Mouse (Mus musculus) heart, embryonic 14.5 days (tissue): ENCODE results near the gene Wdtc1. TPM values are rescaled to one million over a fixed set of nuclear protein-coding genes. Genes with fewer than 3 reads are reported as not detected.
A peak's percentile ranks its signal among the peaks of the same experiment; 100 is the strongest.

Experiments
- ATAC-seq: fragments of 200-750 bp; cut with Nextera tagmentation; 2 replicates; pipeline ENCODE4 v1.8.0; 2017; ENCODE audit warnings: low read depth, moderate TSS enrichment; ENCODE audit not compliant: insufficient number of reproducible peaks, insufficient read depth, low FRiP score
- H3K27ac ChIP-seq, 2 experiments: fragments of 200-500 bp in 1 of 2; fragments of 300-500 bp in 1 of 2; sonication (generic) in 1 of 2; replicated peaks in 1 of 2; 2 replicates each; pipeline ENCODE4 v1.5.1; 2012 to 2014; ENCODE audit warnings: low read depth in 2 of 2, low read length in 2 of 2, control low read depth in 1 of 2, mild to moderate bottlenecking in 1 of 2, mixed read lengths in 1 of 2; ENCODE audit not compliant: control insufficient read depth in 1 of 2, insufficient read depth in 1 of 2
- H3K27me3 ChIP-seq: fragments of 300-500 bp; sonication (generic); 2 replicates; pipeline ENCODE4 v1.6.1; 2014; ENCODE audit warnings: mild to moderate bottlenecking, low read length, control low read depth; ENCODE audit not compliant: control insufficient read depth, insufficient read depth
- H3K36me3 ChIP-seq: fragments of 300-500 bp; sonication (generic); 2 replicates; pipeline ENCODE4 v1.6.1; 2014; ENCODE audit warnings: mild to moderate bottlenecking, control low read depth, low read length, mixed read lengths; ENCODE audit not compliant: control insufficient read depth, insufficient read depth
- H3K4me1 ChIP-seq, 2 experiments: fragments of 200-500 bp in 1 of 2; fragments of 300-500 bp in 1 of 2; sonication (generic) in 1 of 2; 2 replicates each; pipeline ENCODE4 v1.6.1; 2012 to 2014; ENCODE audit warnings: low read length in 2 of 2, control low read depth in 1 of 2, mixed read lengths in 1 of 2; ENCODE audit not compliant: control insufficient read depth in 2 of 2, insufficient read depth in 2 of 2
- H3K4me2 ChIP-seq: fragments of 300-500 bp; sonication (generic); 2 replicates; pipeline ENCODE4 v1.6.1; 2014; ENCODE audit warnings: mild to moderate bottlenecking, low read length
- H3K4me3 ChIP-seq, 2 experiments: fragments of 200-500 bp in 1 of 2; fragments of 300-500 bp in 1 of 2; sonication (generic) in 1 of 2; 2 replicates each; pipeline ENCODE4 v1.5.1; 2012 to 2014; ENCODE audit warnings: low read length in 2 of 2, mild to moderate bottlenecking in 2 of 2, control low read depth in 1 of 2, low read depth in 1 of 2, moderate library complexity in 1 of 2; ENCODE audit not compliant: control insufficient read depth in 1 of 2, insufficient read depth in 1 of 2
- H3K9ac ChIP-seq: fragments of 300-500 bp; sonication (generic); 2 replicates; pipeline ENCODE4 v1.6.1; 2014; ENCODE audit warnings: mild to moderate bottlenecking, low read length
- H3K9me3 ChIP-seq: fragments of 300-500 bp; sonication (generic); 2 replicates; pipeline ENCODE4 v1.6.1; 2016; ENCODE audit warnings: low read length, control low read depth; ENCODE audit not compliant: control insufficient read depth
- WGBS: fragments of 180-500 bp; shearing (Covaris S2); extraction: QIAGEN DNeasy Blood & Tissue Kit; methylation state at CpG from one replicate; pipeline ENCODE4 v1.1.7; 2014; 5-methylcytosine and 5-hydroxymethylcytosine counted together
- polyA plus RNA-seq: library from polyadenylated mRNA; unstranded; fragments of >200 nt; fragmentation: Nextera tagmentation; extraction: Ambion mirVana; gene quantifications from 2 replicates; pipeline ENCODE4 v1.2.1, GENCODE M21; 2014

The Wdtc1 gene
- polyA plus RNA-seq, 1 experiment from 2014 or later = 17.3 TPM

- H3K9ac ChIP-seq = no peak overlapping the region
- no peak overlapping the region for H3K4me2 ChIP-seq
Observed at GRCm38 (mm10) chr4:133374011-133374410, 20.7 kb upstream of the Wdtc1 start.

GRCm38 (mm10) chr4:133372278-133372665 lies 19.0 kb upstream of the Wdtc1 start:
- Histone ChIP-seq H3K9ac (peak overlapping the region; percentile 98), H3K4me3 (peak overlapping the region; percentile 36 to 93), H3K4me1 (peaks cover 37 to 54% of the 10 kb centered on the region in 2 experiments), H3K27me3 (no peaks in the 10 kb centered on the region), H3K27ac (peak overlapping the region; percentile 61 to 65), H3K9me3 (no peaks in the 10 kb centered on the region), H3K4me2 (peak overlapping the region; percentile 88), H3K36me3 (no peaks in the 10 kb centered on the region)
- no peak for ATAC-seq
- 28% methylated on average over 6 of the region's 6 CpGs for WGBS

More at GRCm38 (mm10) chr4:133374011-133374410, 20.7 kb upstream of the Wdtc1 start:
- Histone ChIP-seq H3K9me3 (no peaks in the 10 kb centered on the region), H3K4me1 (peaks cover 53 to 71% of the 10 kb centered on the region in 2 experiments), H3K27me3 (no peaks in the 10 kb centered on the region), H3K36me3 (no peaks in the 10 kb centered on the region), H3K4me3 (no peak overlapping the region), H3K27ac (no peak overlapping the region)
- no peak for ATAC-seq
- 75% methylated on average over 4 of the region's 4 CpGs for WGBS

- Histone ChIP-seq H3K9ac (peak overlapping the region; percentile 98), H3K36me3 (no peaks in the 10 kb centered on the region), H3K4me2 (peak overlapping the region; percentile 88), H3K9me3 (no peaks in the 10 kb centered on the region), H3K27ac (peak overlapping the region; percentile 61 to 65), H3K27me3 (no peaks in the 10 kb centered on the region), H3K4me3 (peak overlapping the region; percentile 36 to 93), H3K4me1 (peaks cover 35 to 50% of the 10 kb centered on the region in 2 experiments)
- 49% methylated on average over 7 of the region's 7 CpGs for WGBS
- ATAC-seq = no peak
Observed at GRCm38 (mm10) chr4:133371621-133372277, 18.5 kb upstream of the Wdtc1 start.

- Histone ChIP-seq H3K9ac (peak overlapping the region; percentile 98), H3K27ac (peak overlapping the region; percentile 55 to 93), H3K4me1 (peaks cover 31 to 39% of the 10 kb centered on the region in 2 experiments), H3K4me2 (peak overlapping the region; percentile 88), H3K9me3 (no peaks in the 10 kb centered on the region), H3K36me3 (no peaks in the 10 kb centered on the region), H3K27me3 (no peaks in the 10 kb centered on the region), H3K4me3 (peak overlapping the region; percentile 68 to 93)
- WGBS = 64% methylated on average over 22 of the region's 22 CpGs
- ATAC-seq = no peak
Observed at GRCm38 (mm10) chr4:133370298-133371274, 17.3 kb upstream of the Wdtc1 start.

- Histone ChIP-seq H3K4me1 (peaks cover 31 to 37% of the 10 kb centered on the region in 2 experiments), H3K9ac (peak within 1 kb of the TSS; percentile 98), H3K9me3 (no peaks in the 10 kb centered on the region), H3K27ac (peak within 1 kb of the TSS; percentile 55 to 93), H3K27me3 (no peaks in the 10 kb centered on the region), H3K36me3 (no peaks in the 10 kb centered on the region), H3K4me3 (peak within 1 kb of the TSS; percentile 68 to 93), H3K4me2 (peak within 1 kb of the TSS; percentile 88)
- 0% methylated on average over 40 of the region's 40 CpGs for WGBS
- peak; percentile 88 for ATAC-seq
Observed at GRCm38 (mm10) chr4:133369553-133370297, 16.4 kb upstream of the Wdtc1 start, which contains the start of gene Slc9a1. Gene Slc9a1 (plus strand): TSS chr4:133369706.

- no peaks in the 10 kb centered on the region for H3K4me1 ChIP-seq
- no peak overlapping the region for H3K4me2 ChIP-seq
- 86% methylated on average over 6 of the region's 6 CpGs for WGBS
- no peak for ATAC-seq
- H3K9ac ChIP-seq = no peak overlapping the region
- H3K27me3 ChIP-seq = no peaks in the 10 kb centered on the region
- no peaks in the 10 kb centered on the region for H3K36me3 ChIP-seq
- no peak overlapping the region for H3K27ac ChIP-seq
- no peak overlapping the region for H3K4me3 ChIP-seq
- no peaks in the 10 kb centered on the region for H3K9me3 ChIP-seq
Observed at GRCm38 (mm10) chr4:133354641-133355040, 1.4 kb upstream of the Wdtc1 start.

- ATAC-seq = no peak
- H3K4me2 ChIP-seq = no peak overlapping the region
- no peak overlapping the region for H3K4me3 ChIP-seq
- no peaks in the 10 kb centered on the region for H3K9me3 ChIP-seq
- no peaks in the 10 kb centered on the region for H3K27me3 ChIP-seq
- H3K9ac ChIP-seq = no peak overlapping the region
- H3K36me3 ChIP-seq = no peaks in the 10 kb centered on the region
- H3K27ac ChIP-seq = no peak overlapping the region
- H3K4me1 ChIP-seq = no peaks in the 10 kb centered on the region
- WGBS = 67% methylated on average over 10 of the region's 10 CpGs
Observed at GRCm38 (mm10) chr4:133352797-133353196, 484 bp downstream of the Wdtc1 start.
